14 mouse cellular contexts compared by ENCODE assay signal in genomic region chr14:12348089-12348488, GRCm38 (mm10). TPM values are rescaled to one million over a fixed set of nuclear protein-coding genes. Genes with fewer than 3 reads are reported as not detected.
DNase-seq lines count a peak whose midpoint lies in the region; ATAC-seq and TF ChIP-seq lines count a peak whose summit lies in the region.
"Had no signal": no experiment of that assay in that cellular context is flagged by ENCODE, and none has a peak within 500 bp of the region (broad histone marks: within the 10 kb centered on the region; RNA-seq: fewer than 3 reads in every experiment).

Gene Fezf2 (minus strand): TSS chr14:12348189.

- TF ChIP-seq EP300 in stomach, postnatal 0 days (optimal IDR thresholded peaks at IDR 0.05): no peak

- TF ChIP-seq CTCF in stomach, postnatal 0 days (IDR thresholded peaks at IDR 0.05; ENCODE audit: low read depth): no peak
- TF ChIP-seq CTCF in forebrain, postnatal 0 days (IDR thresholded peaks at IDR 0.05; ENCODE audit: low read depth): no peak

- no peak for DNase-seq in kidney, postnatal 25 days
- no peak for DNase-seq in stomach, postnatal 0 days (ENCODE audit: low spot score)
- DNase-seq in forebrain, postnatal 0 days: peak; percentile 14
- DNase-seq in neural tube, embryonic 10.5 days (ENCODE audit: extremely low spot score, low spot score): no peak
- DNase-seq in embryo, embryonic 11 days: no peak
- DNase-seq: adrenal gland, postnatal 25 days; lung, postnatal 10 days; right cerebral cortex, postnatal 4 days had no signal

- H3K4me2 ChIP-seq in kidney, embryonic 14.5 days (replicated peaks; ENCODE audit: low read depth, low read length): no peak within 1 kb of the TSS
- 0 out of 2 replicates have a peak within 1 kb of the TSS, but pooled peaks have one; percentile 41 for H3K4me2 ChIP-seq in stomach, embryonic 15.5 days
- no peak within 1 kb of the TSS for H3K4me2 ChIP-seq in stomach, postnatal 0 days (replicated peaks; ENCODE audit: low read depth)
- H3K4me2 ChIP-seq in forebrain, postnatal 0 days (ENCODE audit: low read depth): peak within 1 kb of the TSS; percentile 56
- H3K4me2 ChIP-seq in limb, embryonic 15.5 days: 0 out of 2 replicates have a peak within 1 kb of the TSS, but pooled peaks have one; percentile 42

- 0% methylated on average over 2 of the region's 2 CpGs for WGBS in kidney, embryonic 14.5 days
- 5% methylated on average over 2 of the region's 2 CpGs for WGBS in stomach, embryonic 15.5 days
- WGBS in stomach, postnatal 0 days: 9% methylated on average over 2 of the region's 2 CpGs
- WGBS in forebrain, postnatal 0 days: 21% methylated on average over 2 of the region's 2 CpGs
- 6% methylated on average over 2 of the region's 2 CpGs for WGBS in limb, embryonic 15.5 days

- peak within 1 kb of the TSS; percentile 10; the same call in 1 of the 2 replicates for H3K4me3 ChIP-seq in kidney, embryonic 14.5 days (ENCODE audit: low read length)
- 0 out of 2 replicates have a peak within 1 kb of the TSS, but pooled peaks have one; percentile 19 for H3K4me3 ChIP-seq in stomach, embryonic 15.5 days (replicated peaks)
- H3K4me3 ChIP-seq in stomach, postnatal 0 days (ENCODE audit: low read depth, low read length): no peak within 1 kb of the TSS
- peak within 1 kb of the TSS; percentile 42; the same call in 1 of the 2 replicates for H3K4me3 ChIP-seq in forebrain, postnatal 0 days (ENCODE audit: low read depth, low read length)
- peak within 1 kb of the TSS; percentile 31; the same call in 1 of the 2 replicates for H3K4me3 ChIP-seq in limb, embryonic 15.5 days

- peaks cover 14% of the 10 kb centered on the region for H3K4me1 ChIP-seq in kidney, embryonic 14.5 days (ENCODE audit: control insufficient read depth, insufficient read depth, low read length)
- H3K4me1 ChIP-seq in stomach, embryonic 15.5 days: peaks cover 23% of the 10 kb centered on the region
- H3K4me1 ChIP-seq in stomach, postnatal 0 days (replicated peaks; ENCODE audit: control insufficient read depth, insufficient read depth): no peaks in the 10 kb centered on the region
- H3K4me1 ChIP-seq in forebrain, postnatal 0 days (ENCODE audit: insufficient read depth): no peaks in the 10 kb centered on the region
- peaks cover 28% of the 10 kb centered on the region for H3K4me1 ChIP-seq in limb, embryonic 15.5 days

- H3K9me3 ChIP-seq in kidney, embryonic 14.5 days (ENCODE audit: control insufficient read depth, low read length): no peaks in the 10 kb centered on the region
- no peaks in the 10 kb centered on the region for H3K9me3 ChIP-seq in stomach, embryonic 15.5 days
- H3K9me3 ChIP-seq in stomach, postnatal 0 days (ENCODE audit: control insufficient read depth, low read length): no peaks in the 10 kb centered on the region
- no peaks in the 10 kb centered on the region for H3K9me3 ChIP-seq in forebrain, postnatal 0 days (ENCODE audit: low read length)
- no peaks in the 10 kb centered on the region for H3K9me3 ChIP-seq in limb, embryonic 15.5 days
- H3K9me3 ChIP-seq: kidney, embryonic 15.5 days had no signal

- no peak for ATAC-seq in kidney, embryonic 14.5 days (ENCODE audit: low FRiP score, low TSS enrichment)
- no peak for ATAC-seq in stomach, embryonic 15.5 days (ENCODE audit: insufficient read depth, low FRiP score, low read depth)
- no peak for ATAC-seq in stomach, postnatal 0 days (ENCODE audit: low FRiP score, low TSS enrichment)
- ATAC-seq in forebrain, postnatal 0 days: no peak
- no peak for ATAC-seq in limb, embryonic 15.5 days (ENCODE audit: insufficient number of reproducible peaks, low FRiP score, low TSS enrichment, low read depth)

- no peak within 1 kb of the TSS for H3K27ac ChIP-seq in kidney, embryonic 14.5 days (ENCODE audit: low read depth, low read length)
- no peak within 1 kb of the TSS for H3K27ac ChIP-seq in stomach, embryonic 15.5 days
- H3K27ac ChIP-seq in stomach, postnatal 0 days (replicated peaks): no peak within 1 kb of the TSS
- peak within 1 kb of the TSS; percentile 87; the same call in 1 of the 2 replicates for H3K27ac ChIP-seq in forebrain, postnatal 0 days (ENCODE audit: low read depth, low read length)
- H3K27ac ChIP-seq in limb, embryonic 15.5 days: no peak within 1 kb of the TSS
- H3K27ac ChIP-seq: kidney, embryonic 15.5 days had no signal

- no peak within 1 kb of the TSS for H3K9ac ChIP-seq in kidney, embryonic 14.5 days (ENCODE audit: low read depth, low read length)
- H3K9ac ChIP-seq in stomach, embryonic 15.5 days: no peak within 1 kb of the TSS
- no peak within 1 kb of the TSS for H3K9ac ChIP-seq in stomach, postnatal 0 days (ENCODE audit: low read length)
- H3K9ac ChIP-seq in forebrain, postnatal 0 days: peak within 1 kb of the TSS; percentile 19
- no peak within 1 kb of the TSS for H3K9ac ChIP-seq in limb, embryonic 15.5 days
- H3K9ac ChIP-seq: kidney, embryonic 15.5 days had no signal

- no peaks in the 10 kb centered on the region for H3K36me3 ChIP-seq in kidney, embryonic 14.5 days (ENCODE audit: control insufficient read depth, insufficient read depth, low read length)
- no peaks in the 10 kb centered on the region for H3K36me3 ChIP-seq in stomach, embryonic 15.5 days
- H3K36me3 ChIP-seq in stomach, postnatal 0 days (ENCODE audit: control insufficient read depth, insufficient read depth, low read length): no peaks in the 10 kb centered on the region
- no peaks in the 10 kb centered on the region for H3K36me3 ChIP-seq in forebrain, postnatal 0 days (ENCODE audit: insufficient read depth)
- H3K36me3 ChIP-seq in limb, embryonic 15.5 days: no peaks in the 10 kb centered on the region
- H3K36me3 ChIP-seq: kidney, embryonic 15.5 days had no signal

- H3K27me3 ChIP-seq in kidney, embryonic 14.5 days (ENCODE audit: control insufficient read depth, insufficient read depth, low read length): peaks cover 98% of the 10 kb centered on the region
- peaks cover 92% of the 10 kb centered on the region for H3K27me3 ChIP-seq in stomach, embryonic 15.5 days (replicated peaks)
- peaks cover 36% of the 10 kb centered on the region for H3K27me3 ChIP-seq in stomach, postnatal 0 days (ENCODE audit: control insufficient read depth, insufficient read depth, low read length)
- H3K27me3 ChIP-seq in forebrain, postnatal 0 days (ENCODE audit: insufficient read depth, low read length): peaks cover 38% of the 10 kb centered on the region
- peaks cover 96% of the 10 kb centered on the region for H3K27me3 ChIP-seq in limb, embryonic 15.5 days

RNA-seq across cellular contexts. Expression of gene Fezf2, which starts in this region (rescaled TPM):
- not detected in 2 replicates for polyA plus RNA-seq in kidney, embryonic 14.5 days (2014; fragmentation: Nextera tagmentation; extraction: Ambion mirVana)
- not detected in 2 replicates for polyA plus RNA-seq in stomach, embryonic 15.5 days (2015; fragmentation: Nextera tagmentation; extraction: Ambion mirVana)
- polyA plus RNA-seq in stomach, postnatal 0 days (2015; fragmentation: Nextera tagmentation; extraction: Ambion mirVana): not detected in 2 replicates
- 26.8 and 27.5 TPM in 2 replicates for total RNA-seq in forebrain, postnatal 0 days (2014; rRNA removed)
- 40.7 and 42.2 TPM in 2 replicates for polyA plus RNA-seq in forebrain, postnatal 0 days (2015; fragmentation: Nextera tagmentation; extraction: Ambion mirVana)
- polyA plus RNA-seq in limb, embryonic 15.5 days (2015; fragmentation: Nextera tagmentation; extraction: Ambion mirVana): not detected in 2 replicates
- total RNA-seq: adrenal gland, postnatal 25 days; gastrocnemius, postnatal 4 days had no signal
- polyA plus RNA-seq: kidney, embryonic 15.5 days; testis, adult 2 months had no signal

Comparison
In these comparisons a context has a peak if more than half of its experiments do, and no peak if none do; other contexts are left out.
1. RNA of gene Fezf2 (polyA plus RNA-seq): 40.7 to 42.2 TPM in forebrain, postnatal 0 days; not detected in stomach, embryonic 15.5 days, not detected in kidney, embryonic 14.5 days, not detected in stomach, postnatal 0 days and not detected in limb, embryonic 15.5 days; every median in the first group is over 10 times any median in the second.
2. H3K4me2 ChIP-seq: peak in stomach, embryonic 15.5 days (single experiment), forebrain, postnatal 0 days (single experiment) and limb, embryonic 15.5 days (single experiment); none in kidney, embryonic 14.5 days (single experiment) and stomach, postnatal 0 days (single experiment).